Mouse (Mus musculus) inflammation-experienced regulatory T-cells, adult 16 weeks (primary cell): ENCODE results near the gene Mr1. TPM values are rescaled to one million over a fixed set of nuclear protein-coding genes. Genes with fewer than 3 reads are reported as not detected.

ENCODE experiments used
- polyA plus RNA-seq: library from polyadenylated mRNA; unstranded; fragments of 100-300 nt; shearing (Covaris generic); gene quantifications from one replicate; pipeline ENCODE4 v1.2.1, GENCODE M21; 2017

Mr1 gene
- polyA plus RNA-seq: 30.7 TPM

DNA sequence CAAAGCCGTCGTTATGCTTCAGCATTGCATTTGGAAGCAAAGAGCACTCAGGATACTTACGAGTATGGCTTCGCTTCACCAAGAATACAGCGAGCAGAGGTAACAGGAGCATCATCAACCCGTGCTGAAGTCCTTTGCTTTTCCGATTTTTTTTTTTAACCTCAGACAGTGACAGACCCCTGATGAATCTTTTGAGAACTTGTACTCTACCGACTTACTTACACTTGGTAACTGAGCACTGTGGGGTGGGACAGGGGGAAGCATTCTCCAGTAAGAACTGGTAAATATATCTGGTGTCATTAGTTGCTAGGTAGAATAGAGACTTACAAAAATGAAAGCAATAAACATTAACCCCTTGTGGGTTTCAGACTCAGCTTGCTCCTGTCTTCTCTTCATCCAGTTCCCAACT, at the start of gene Mr1:
Mr1 (minus strand) TSS at position 243 of the 409 bp plus-strand sequence.

DNA sequence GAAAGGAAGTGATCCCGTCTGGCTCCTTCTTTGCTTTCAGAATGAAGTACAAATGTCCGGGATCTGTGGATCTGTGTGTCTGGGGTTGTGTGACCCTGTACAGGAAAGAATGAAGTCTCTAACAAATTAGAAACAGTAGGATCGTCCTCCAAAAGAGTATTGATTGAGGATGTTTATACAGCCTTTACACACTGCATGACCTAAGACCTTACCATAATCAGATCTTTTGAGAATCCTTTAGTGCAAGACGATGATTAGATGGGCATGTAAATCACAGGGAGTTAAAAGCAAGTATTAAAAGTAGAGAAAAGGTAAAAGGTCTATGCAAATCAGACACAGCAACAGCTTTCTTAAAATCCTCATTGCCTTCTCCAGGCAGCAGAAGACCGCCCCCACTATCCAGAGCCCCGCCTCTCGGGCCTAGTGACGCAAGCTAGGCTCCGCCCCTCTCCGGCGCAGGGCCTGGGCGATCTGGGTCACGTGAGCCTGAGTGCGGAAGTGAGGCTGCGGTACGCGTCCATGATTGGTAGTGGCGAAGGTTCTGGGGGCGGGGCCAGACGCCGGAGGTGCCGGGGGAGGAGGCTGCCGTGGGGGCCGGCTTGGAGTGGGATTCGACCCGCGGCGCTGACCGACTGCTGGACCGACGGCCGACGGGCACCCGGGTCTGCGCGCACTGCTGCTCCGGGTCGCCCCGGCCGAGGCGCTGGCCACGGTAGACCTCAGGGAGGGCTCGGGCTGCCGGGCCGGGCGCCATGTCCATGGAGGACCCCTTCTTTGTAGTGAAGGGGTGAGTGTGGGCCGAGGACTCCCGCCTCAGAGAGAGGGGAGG, 11.7 kb upstream of the Mr1 start, which contains the start of gene Stx6:
Stx6 (plus strand) TSS at position 575 of the 829 bp plus-strand sequence.

DNA sequence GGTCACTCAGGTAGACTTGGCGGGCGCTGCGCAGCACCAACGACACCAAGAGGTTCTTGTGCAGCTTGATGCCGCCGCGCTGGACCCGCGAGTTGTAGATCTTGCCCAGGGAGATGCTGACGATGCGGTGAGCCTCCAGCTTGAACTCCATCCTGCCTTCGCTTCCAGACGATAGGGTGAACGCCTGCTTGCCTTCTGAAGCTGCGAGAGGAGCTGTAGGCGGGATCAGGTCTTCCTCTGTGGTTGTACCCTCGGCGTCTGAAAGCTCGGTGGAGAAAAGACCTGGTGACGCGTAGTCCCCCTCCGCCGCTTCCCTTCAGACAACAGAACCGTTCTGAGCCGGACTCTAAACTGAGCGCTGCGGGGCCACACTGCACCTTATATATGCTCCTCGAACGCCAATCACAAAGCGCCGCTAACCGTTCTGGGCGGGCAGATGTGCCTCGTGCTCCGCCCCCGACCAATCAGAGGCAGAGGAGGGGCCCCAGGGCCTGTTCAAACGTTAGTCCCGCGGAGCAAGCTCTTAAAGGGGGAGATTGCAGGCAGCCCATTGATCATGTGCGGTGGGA, 47.2 kb downstream of the Mr1 start, which contains the start of gene Ier5:
Ier5 (minus strand) TSS at position 357 of the 569 bp plus-strand sequence.

Other genes starting within 250 kb of the Mr1 start
- 14.3 TPM for gene Ier5, start 47.2 kb downstream of the Mr1 start, polyA plus RNA-seq
- 79.6 TPM for gene Stx6, start 11.9 kb upstream of the Mr1 start, polyA plus RNA-seq
- 2.1 TPM for gene BC034090, start 97.6 kb upstream of the Mr1 start, polyA plus RNA-seq